Mouse (Mus musculus): ENCODE measurements around the gene Zdhhc1. TPM values are rescaled to one million over a fixed set of nuclear protein-coding genes. Genes with fewer than 3 reads are reported as not detected.

Zdhhc1 gene
- total RNA-seq, 2 experiments from 2014 or later, result 12.8 to 13.6 TPM

GRCm38 (mm10) chr8:105482123-105482522 is 14.6 kb downstream of the Zdhhc1 start:
- DNase-seq (ENCODE audit: low spot score), result no peak
- intact Hi-C loops (cut with DNase I), result loop anchor here (5.0 kb wide), 2 partner anchors 35 to 50 kb away; partner anchors contain the start of gene Hsd11b2

GRCm38 (mm10) chr8:105481453-105481852 is 15.2 kb downstream of the Zdhhc1 start:
- DNase-seq (ENCODE audit: low spot score), result no peak
- intact Hi-C loops (cut with DNase I), result loop anchor here (5.0 kb wide), 2 partner anchors 36 to 51 kb away; partner anchors contain the start of gene Hsd11b2

- intact Hi-C loops (cut with DNase I), result loop anchor here (5.0 kb wide), 2 partner anchors 36 to 51 kb away; partner anchors contain the start of gene Hsd11b2
- no peak for DNase-seq (ENCODE audit: low spot score)
Observed at GRCm38 (mm10) chr8:105481013-105481412, 15.7 kb downstream of the Zdhhc1 start.

- intact Hi-C loops (cut with DNase I), result loop anchor here (2.0 kb wide), 2 partner anchors 65 to 119 kb away; partner anchors contain the start of genes Kctd19 and Lrrc36
- DNase-seq (ENCODE audit: low spot score), result no peak
Observed at GRCm38 (mm10) chr8:105477792-105478191, 18.9 kb downstream of the Zdhhc1 start.

GRCm38 (mm10) chr8:105476628-105477413 is 19.9 kb downstream of the Zdhhc1 start:
- DNase-seq (ENCODE audit: low spot score), result no peak
- intact Hi-C loops (cut with DNase I), result loop anchor here (2.0 kb wide), 2 partner anchors 64 to 118 kb away; partner anchors contain the start of genes Kctd19 and Lrrc36

GRCm38 (mm10) chr8:105476161-105476560 is 20.5 kb downstream of the Zdhhc1 start:
- intact Hi-C loops (cut with DNase I), result loop anchor here (2.0 kb wide), 2 partner anchors 63 to 117 kb away; partner anchors contain the start of genes Kctd19 and Lrrc36

GRCm38 (mm10) chr8:105475742-105476141 is 21.0 kb downstream of the Zdhhc1 start:
- intact Hi-C loops (cut with DNase I), result loop anchor here (2.0 kb wide), 2 partner anchors 63 to 117 kb away; partner anchors contain the start of genes Kctd19 and Lrrc36
- DNase-seq (ENCODE audit: low spot score), result no peak

More at GRCm38 (mm10) chr8:105476161-105476560, 20.5 kb downstream of the Zdhhc1 start:
- no peak for DNase-seq (ENCODE audit: low spot score)

GRCm38 (mm10) chr8:105475254-105475653 is 21.4 kb downstream of the Zdhhc1 start:
- DNase-seq (ENCODE audit: low spot score), result peak; percentile 69
- intact Hi-C loops (cut with DNase I), result no loop called here

GRCm38 (mm10) chr8:105474680-105475079 is 22.0 kb downstream of the Zdhhc1 start:
- intact Hi-C loops (cut with DNase I), result no loop called here

GRCm38 (mm10) chr8:105473816-105474606 is 22.7 kb downstream of the Zdhhc1 start:
- intact Hi-C loops (cut with DNase I), result no loop called here

More at GRCm38 (mm10) chr8:105474680-105475079, 22.0 kb downstream of the Zdhhc1 start:
- DNase-seq (ENCODE audit: low spot score), result no peak

GRCm38 (mm10) chr8:105472983-105473382 is 23.7 kb downstream of the Zdhhc1 start:
- DNase-seq (ENCODE audit: low spot score), result no peak
- intact Hi-C loops (cut with DNase I), result no loop called here

More at GRCm38 (mm10) chr8:105473816-105474606, 22.7 kb downstream of the Zdhhc1 start:
- peak; percentile 57 for DNase-seq (ENCODE audit: low spot score)

GRCm38 (mm10) chr8:105472414-105472932 is 24.2 kb downstream of the Zdhhc1 start:
- no peak for DNase-seq (ENCODE audit: low spot score)
- intact Hi-C loops (cut with DNase I), result no loop called here

GRCm38 (mm10) chr8:105471314-105472015 is 25.2 kb downstream of the Zdhhc1 start, which contains the start of gene Tppp3:
Gene Tppp3 (minus strand): TSS chr8:105471526.
- DNase-seq (ENCODE audit: low spot score), result peak; percentile 97
- intact Hi-C loops (cut with DNase I), result no loop called here

GRCm38 (mm10) chr8:105470681-105471313 is 25.9 kb downstream of the Zdhhc1 start:
- intact Hi-C loops (cut with DNase I), result no loop called here
- DNase-seq (ENCODE audit: low spot score), result no peak

GRCm38 (mm10) chr8:105470262-105470661 is 26.4 kb downstream of the Zdhhc1 start:
- intact Hi-C loops (cut with DNase I), result no loop called here
- DNase-seq (ENCODE audit: low spot score), result no peak

- DNase-seq (ENCODE audit: low spot score), result no peak
- intact Hi-C loops (cut with DNase I), result no loop called here
Observed at GRCm38 (mm10) chr8:105469816-105470215, 26.9 kb downstream of the Zdhhc1 start.

- intact Hi-C loops (cut with DNase I), result no loop called here
- peak; percentile 60 for DNase-seq (ENCODE audit: low spot score)
Observed at GRCm38 (mm10) chr8:105469041-105469695, 27.5 kb downstream of the Zdhhc1 start.

- intact Hi-C loops (cut with DNase I), result no loop called here
- no peak for DNase-seq (ENCODE audit: low spot score)
Observed at GRCm38 (mm10) chr8:105468002-105468720, 28.5 kb downstream of the Zdhhc1 start.
